Mouse (Mus musculus) embryonic fibroblast, embryonic 13.5 days (primary cell): ENCODE data around the gene Ppp1r14b. TPM values are rescaled to one million over a fixed set of nuclear protein-coding genes. Genes with fewer than 3 reads are reported as not detected.

Experiments
- H3K27ac ChIP-seq: 2 replicates; pipeline ENCODE4 v1.5.1; 2012; ENCODE audit warnings: low read length, control low read depth, inconsistent platforms; ENCODE audit not compliant: insufficient read depth
- H3K4me1 ChIP-seq: 2 replicates; pipeline ENCODE4 v1.6.1; 2011; ENCODE audit warnings: low read length; ENCODE audit not compliant: control insufficient read depth, insufficient read depth
- H3K4me3 ChIP-seq: 2 replicates; pipeline ENCODE4 v1.5.1; 2011; ENCODE audit warnings: mild to moderate bottlenecking, control low read depth, low read length; ENCODE audit not compliant: insufficient read depth
- CTCF ChIP-seq: IDR thresholded peaks from 2 replicates; pipeline ENCODE4 v1.5.1; 2011; ENCODE audit warnings: mild to moderate bottlenecking, control low read depth, low read length, moderate library complexity, borderline replicate concordance; ENCODE audit not compliant: insufficient read depth
- POLR2A ChIP-seq: IDR thresholded peaks from 2 replicates; pipeline ENCODE4 v1.6.1; 2011; ENCODE audit warnings: low read depth, mild to moderate bottlenecking, control low read depth, low read length, moderate library complexity
- polyA plus RNA-seq: library from polyadenylated mRNA; stranded (reverse); fragments of >200 nt; gene quantifications from 2 replicates; pipeline ENCODE4 v1.2.4, GENCODE M21; 2011; ENCODE audit warnings: low read depth; ENCODE audit not compliant: missing spikeins, insufficient read length

Ppp1r14b gene
- polyA plus RNA-seq, 1 experiment, result 161 TPM

DNA sequence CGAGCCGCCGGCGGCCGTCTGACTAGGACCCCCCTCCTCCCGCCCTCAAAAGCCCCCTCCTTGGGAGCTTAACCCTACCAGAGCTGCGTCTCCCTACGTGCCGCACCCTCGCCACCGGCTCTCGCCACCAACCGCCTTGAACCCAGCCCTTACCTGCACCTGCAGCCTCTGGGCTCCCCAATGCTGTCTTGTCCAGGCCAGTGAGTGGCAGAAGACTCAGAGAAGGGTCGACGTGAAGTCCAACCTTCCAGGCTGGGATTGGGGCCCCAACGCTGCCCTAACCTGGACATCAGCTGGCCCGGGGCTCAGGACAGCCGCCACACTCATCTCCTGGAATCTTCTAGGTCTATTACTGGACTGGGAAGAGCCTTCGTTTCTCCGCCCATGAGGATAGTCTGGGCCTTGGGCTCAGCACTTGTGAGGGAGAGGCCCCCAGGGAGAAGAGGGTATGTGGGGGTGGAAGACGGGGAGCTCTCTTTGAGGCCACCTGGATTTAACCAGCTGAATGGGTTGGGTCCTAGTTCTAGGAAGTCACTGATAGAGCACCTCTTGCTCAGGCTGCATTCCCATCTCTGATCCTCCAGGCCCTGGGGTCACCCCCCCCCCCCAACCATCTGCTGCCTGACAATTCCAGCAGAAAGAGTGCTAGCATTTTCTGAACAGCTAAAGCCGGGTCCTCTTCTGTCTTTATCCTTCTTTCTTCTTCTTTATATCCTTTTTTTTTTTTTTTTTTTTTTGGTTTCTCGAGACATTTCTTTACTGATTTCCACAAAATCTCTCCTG lies 40.4 kb upstream of the Ppp1r14b start, which contains the start of gene Kcnk4:
Kcnk4 (minus strand) TSS at position 321 of the 783 bp plus-strand sequence.
- Histone ChIP-seq H3K4me1 (no peaks in the 10 kb centered on the region), H3K4me3 (peak within 1 kb of the TSS; percentile 20)
- TF ChIP-seq CTCF (no peak), POLR2A (no peak)

DNA sequence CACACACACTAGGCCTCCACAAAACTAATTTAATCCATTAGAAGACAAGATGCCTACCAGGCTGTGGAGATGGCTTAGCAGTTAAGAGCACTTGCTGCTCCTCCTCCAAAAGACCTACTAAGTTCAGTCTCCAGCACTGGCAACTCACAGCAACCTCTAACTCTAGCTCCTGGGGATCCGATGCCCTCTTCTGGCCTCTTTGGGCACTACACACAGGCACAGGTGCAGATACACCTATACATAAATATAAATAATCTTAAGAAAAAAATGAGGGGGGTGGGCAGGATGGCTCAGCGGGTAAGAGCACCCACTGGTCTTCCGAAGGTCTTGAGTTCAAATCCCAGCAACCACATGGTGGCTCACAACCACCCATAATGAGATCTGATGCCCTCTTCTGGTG lies 38.5 kb upstream of the Ppp1r14b start:
- TF ChIP-seq POLR2A (no peak), CTCF (no peak)
- no peak overlapping the region for H3K27ac ChIP-seq
- no peak overlapping the region for H3K4me3 ChIP-seq
- peaks cover 5% of the 10 kb centered on the region; the same call in 1 of the 2 replicates for H3K4me1 ChIP-seq

More for the DNA sequence above, 40.4 kb upstream of the Ppp1r14b start, which contains the start of gene Kcnk4:
- no peak within 1 kb of the TSS for H3K27ac ChIP-seq

DNA sequence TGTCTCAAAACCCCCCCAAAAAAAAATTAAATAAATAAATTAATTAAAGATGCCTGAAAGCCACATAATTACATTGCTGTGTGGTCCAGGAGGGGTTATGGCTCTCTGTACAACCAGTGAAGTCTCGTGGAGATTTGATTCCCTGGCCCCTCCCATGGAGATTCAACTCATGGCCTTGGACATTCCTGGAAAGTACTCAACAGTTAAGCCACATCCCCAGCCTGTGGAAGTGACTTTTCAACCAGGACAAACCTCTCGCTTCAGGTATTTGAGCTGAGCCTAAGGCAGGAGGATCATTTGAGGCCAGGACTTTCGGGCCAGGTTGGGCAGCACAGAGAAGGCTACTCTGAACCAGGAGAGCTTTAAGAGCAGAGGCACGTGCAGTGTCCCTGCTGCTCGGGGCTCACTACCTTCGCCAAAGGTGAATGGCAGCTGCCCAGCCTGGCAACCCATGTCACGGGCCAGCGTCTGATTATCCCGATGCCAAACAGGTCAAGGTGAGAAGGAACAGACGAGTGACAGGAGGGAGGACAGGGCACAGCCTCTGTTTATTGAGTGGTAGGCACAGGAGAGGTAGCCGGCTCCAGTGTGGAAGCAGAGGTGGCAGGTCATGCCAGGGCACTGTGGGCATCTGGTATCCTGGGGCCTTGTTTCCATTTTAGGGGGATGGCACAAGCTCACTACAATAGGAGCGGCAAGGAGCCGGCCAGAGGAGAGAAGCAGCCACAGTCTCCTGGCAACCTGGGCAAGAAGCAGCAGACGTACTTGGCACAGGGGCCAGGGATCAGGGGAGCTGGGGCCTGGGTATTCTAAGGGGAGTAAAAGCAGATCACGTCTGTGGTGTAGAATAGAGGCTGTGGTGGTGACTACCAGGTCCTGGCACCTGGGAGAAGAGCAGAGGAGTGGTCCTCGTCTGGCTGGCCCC lies 37.0 kb upstream of the Ppp1r14b start:
- peaks cover 5% of the 10 kb centered on the region; the same call in 1 of the 2 replicates for H3K4me1 ChIP-seq
- no peak overlapping the region for H3K4me3 ChIP-seq
- no peak overlapping the region for H3K27ac ChIP-seq
- TF ChIP-seq POLR2A (0 out of 2 replicates have a peak, but pooled peaks have one; percentile 13), CTCF (no peak)

DNA sequence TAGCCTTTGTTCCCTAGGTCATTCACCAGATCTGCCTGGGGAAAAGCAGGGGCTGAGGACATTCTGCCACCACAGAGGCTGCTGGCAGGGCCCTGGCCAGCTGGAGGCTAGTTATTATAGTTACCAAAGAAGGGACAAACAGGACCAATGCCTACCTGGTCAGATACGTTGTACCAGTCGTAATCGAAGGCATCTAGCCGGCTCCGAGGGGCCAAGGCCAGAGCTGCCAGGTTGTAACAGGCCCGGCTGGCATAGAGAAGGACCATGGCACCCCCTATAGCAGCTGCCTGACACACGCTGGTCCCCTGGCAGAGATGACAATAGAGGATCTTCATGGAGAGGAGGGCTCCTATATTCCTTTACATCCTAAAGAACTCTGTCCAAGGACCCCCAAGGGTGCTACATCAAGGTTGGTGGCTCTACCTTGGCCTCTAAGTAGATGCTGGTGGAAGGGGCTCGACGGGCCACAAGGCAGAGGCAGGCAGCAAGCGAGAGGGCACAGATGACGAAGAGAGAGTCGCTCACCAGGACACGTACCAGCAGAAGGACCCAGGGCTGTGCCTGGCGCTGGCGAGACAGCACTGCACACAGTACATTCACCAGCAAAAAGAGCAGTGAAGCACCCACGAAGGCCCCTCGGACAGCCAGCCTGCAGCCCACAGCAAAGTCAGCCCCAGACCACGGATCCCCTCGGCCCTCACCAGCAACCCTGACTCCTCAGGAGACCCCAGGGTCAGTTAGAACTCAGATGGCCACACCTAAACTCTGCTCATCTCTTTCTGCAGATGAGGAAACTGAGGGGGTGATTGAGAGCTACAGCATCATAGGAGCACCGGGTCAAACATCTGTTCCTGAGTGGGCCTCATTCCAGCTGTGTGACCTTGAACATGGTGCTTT lies 35.4 kb upstream of the Ppp1r14b start:
- Histone ChIP-seq H3K4me1 (peaks cover 5% of the 10 kb centered on the region; the same call in 1 of the 2 replicates), H3K4me3 (no peak overlapping the region), H3K27ac (no peak overlapping the region)
- TF ChIP-seq CTCF (no peak), POLR2A (no peak)

DNA sequence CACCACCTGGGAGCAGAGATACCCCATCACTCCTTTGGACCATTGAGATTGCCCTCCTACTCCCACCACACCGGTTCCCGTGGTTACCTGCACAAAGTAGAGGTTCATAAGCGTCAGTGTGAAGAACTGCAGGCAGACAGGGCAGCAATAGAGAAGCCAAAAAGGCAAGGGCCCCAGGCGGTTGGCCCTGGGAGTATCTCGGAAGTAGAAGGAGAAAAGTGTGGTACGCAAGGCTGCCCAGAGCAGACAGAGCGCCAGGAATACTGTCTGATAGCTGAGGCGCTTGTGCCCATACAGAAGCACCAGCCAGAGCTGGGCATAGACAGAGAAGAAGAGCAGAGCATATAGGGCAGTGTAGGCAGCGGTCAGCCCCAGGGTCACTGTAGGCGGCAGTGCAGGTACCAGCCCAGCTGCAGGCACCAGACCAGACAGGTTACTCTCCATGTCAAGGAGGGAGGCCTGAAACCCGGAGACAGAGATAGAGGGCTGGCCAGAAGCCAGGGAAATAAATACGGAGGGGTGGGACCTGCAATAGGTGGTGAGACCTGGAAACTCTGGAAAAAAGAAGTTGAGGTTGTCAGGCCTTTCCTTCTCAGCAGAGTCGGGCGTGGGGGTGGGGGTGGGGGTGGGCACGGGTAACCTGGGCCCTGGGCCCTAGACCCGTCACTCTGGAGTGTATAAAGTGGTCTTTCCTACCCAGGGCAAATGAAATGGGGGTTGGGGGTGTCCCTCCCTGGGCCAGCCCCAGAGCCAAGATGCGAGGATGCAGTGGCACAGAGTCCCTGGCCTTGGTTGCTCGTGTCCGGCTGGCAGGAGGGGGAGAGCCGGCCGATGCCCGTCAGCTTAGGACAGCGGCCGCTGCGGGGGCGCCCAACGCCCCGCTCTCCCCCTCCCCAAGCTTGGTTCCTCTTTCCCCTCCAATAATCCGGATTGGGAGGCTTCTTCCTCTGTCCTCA lies 34.1 kb upstream of the Ppp1r14b start:
- no peak for TF ChIP-seq POLR2A
- no peak for TF ChIP-seq CTCF
- Histone ChIP-seq H3K27ac (no peak overlapping the region), H3K4me3 (peak overlapping the region; percentile 70), H3K4me1 (peaks cover 5% of the 10 kb centered on the region; the same call in 1 of the 2 replicates)

DNA sequence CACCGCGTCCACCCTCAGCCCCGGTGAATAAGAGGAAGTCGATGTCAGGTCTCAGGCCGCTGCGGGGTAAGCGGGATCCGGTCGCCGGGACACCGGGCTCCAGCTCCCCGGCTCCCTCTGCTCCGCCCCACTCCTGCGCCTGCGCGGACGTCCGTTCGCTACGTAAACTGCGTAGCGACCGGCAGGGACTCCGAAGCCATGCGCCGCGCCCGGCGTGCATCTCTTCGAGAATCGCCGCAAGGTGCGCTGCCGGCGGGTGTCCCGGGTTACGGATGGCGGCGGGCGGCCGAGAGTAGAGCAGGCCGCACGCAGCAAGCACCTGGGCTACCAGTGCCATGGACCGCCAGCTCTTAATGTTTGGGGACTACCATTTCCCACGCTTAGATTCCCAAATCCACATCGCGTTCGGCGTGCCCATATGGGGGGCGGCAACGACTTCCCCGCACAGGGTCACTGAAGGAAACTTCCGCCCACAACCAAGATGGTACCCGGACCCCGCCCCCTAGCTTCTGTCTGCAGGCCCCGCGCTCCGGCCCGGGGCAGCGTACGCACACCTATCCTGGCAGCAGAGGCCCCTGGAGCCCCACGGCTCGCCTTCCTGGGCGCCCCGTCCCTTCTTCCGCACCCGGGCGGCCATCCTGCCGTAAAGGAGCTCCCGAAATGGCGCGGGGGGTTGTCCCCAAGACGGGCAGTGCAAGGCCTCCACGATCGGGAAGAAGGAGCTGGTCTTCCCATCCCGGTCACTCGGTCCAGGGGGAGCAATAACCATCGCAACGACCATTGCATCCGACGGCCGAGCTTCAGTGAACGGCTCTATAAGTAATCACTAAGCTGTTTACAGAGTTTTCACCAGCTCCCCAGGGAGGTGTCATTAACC lies 33.2 kb upstream of the Ppp1r14b start, which contains the start of gene Bad:
Bad (plus strand) TSS at position 490 of the 877 bp plus-strand sequence.
- Histone ChIP-seq H3K27ac (peak within 1 kb of the TSS; percentile 83), H3K4me1 (peaks cover 5% of the 10 kb centered on the region; the same call in 1 of the 2 replicates), H3K4me3 (peak within 1 kb of the TSS; percentile 70)
- no peak for TF ChIP-seq CTCF
- peak; percentile 62 for TF ChIP-seq POLR2A

DNA sequence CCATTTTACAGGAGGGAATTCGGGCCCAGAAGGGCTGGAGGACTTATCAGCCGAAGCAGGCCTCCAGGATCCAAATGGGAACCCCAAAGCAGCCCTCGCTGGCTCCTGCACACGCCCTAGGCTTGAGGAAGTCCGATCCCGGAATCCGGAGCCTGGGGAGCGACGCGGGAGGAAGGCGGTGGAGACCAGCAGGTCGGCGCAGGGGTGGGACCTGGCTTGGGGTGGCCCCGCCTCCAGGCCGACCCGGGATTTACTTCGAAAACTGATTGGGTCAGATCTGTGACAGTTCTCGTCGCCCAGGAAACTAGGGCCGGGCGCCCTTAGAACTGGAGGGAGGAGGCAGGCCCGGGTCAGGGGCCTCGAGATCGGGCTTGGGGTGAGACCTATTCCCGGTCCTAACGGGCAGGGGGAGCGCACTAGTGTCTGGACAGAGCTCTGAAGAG lies 32.5 kb upstream of the Ppp1r14b start, which contains the start of gene Gpr137:
Gpr137 (minus strand) TSS at position 232 of the 443 bp plus-strand sequence.
- Histone ChIP-seq H3K4me1 (peaks cover 5% of the 10 kb centered on the region; the same call in 1 of the 2 replicates), H3K27ac (peak within 1 kb of the TSS; percentile 83), H3K4me3 (peak within 1 kb of the TSS; percentile 70)
- TF ChIP-seq CTCF, result no peak
- peak; percentile 80 for TF ChIP-seq POLR2A
